Mouse (Mus musculus): Measurements from ENCODE around the gene Myo7a.

Gene Myo7a

DNA sequence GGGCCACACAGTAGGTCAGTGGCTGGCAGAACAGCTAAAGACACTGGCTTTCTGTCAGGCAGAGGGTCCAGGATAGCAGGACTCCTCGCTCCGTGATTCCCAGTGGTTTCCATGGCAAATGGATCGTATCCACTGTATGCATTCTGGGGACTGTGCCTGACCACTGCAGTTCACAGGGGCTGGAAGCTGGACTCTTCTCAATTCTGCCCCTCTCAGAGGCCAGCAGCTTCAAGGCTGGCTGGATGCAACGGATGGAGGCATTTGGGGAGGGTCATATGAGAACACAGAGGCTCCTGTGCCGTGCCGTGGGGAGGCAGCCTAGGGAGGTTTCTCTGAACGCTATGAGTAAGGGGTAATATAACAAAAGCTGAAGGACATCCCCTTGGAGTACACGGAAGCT, 22.9 kb upstream of the Myo7a start:
- DNase-seq, result no peak

DNA sequence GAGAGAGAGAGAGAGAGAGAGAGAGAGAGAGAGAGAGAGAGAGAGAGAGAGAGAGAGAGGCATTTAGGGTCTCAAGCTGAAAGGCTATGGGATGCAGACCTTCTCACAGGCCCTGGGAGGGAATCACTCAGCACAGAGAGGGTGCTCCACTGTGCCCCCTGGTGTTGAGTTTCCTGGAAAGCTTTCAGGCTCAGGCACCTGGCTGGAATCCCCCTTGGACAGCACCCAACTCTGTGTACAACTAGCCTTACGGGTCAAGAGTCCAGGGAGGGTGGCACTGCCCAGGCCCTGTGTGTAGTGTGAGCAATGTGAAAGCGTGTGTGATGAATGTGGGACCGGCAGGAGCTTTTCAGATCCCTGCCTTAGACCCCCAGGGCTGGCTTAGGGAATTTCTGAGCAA, 21.9 kb upstream of the Myo7a start:
- DNase-seq, result peak; percentile 82 to 88

DNA sequence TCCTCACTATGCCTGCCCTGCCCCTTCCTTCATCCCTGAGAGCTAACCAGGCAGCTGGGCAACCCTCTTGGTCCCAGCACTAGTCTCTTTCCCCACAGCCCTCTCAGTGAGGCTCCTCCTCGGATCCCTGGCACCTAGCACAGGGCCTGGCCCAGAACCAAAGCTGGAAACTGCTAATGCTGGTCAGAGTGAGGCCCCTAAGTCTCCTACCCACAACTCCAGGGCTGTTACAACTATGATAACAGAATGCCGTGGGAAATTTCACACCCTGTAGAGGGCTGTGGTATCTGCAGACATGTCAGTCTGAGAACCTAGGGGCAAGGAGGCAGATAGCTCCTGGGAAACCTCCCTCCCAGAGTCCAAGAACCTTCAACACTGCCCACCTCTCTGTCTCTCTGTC, 21.3 kb upstream of the Myo7a start:
- no peak for DNase-seq

DNA sequence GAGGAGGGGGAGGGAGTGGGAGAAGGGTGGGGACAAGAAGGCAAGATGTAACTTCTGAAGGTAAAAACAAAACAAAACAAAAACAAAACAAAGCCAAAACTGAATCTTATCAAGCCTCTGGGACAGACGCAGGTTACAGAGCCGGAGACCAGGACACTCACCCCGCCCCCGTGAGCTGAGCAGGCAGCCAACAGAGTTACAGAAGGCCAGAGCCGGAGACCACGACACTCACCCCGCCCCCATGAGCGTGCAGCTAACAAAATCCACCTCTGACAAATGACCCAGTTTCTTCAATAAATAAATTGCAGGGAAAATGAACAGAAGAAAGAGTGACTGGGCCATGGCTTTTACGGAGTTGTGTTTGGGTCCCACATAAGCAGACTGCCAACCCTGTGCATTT, 19.9 kb upstream of the Myo7a start:
- DNase-seq, result no peak

DNA sequence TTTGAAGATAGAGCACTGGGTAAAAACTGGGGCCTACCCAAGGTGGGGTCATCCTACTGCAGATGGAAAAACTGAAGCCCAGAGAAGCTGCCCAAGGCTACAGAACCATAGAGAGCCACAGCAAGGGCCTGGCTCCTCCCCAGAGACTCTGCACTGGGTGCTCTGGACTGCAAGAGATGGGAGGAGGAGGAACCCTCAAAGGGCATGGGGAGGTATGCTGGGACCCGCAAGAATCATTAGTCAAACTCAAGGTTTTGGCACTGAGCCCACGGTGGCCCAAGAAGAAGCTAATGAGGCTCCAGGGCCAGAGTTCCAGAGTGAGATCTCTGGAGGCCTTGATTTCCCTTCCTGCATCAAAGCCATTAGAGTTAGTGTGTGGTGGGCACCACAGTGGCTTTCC, 18.7 kb upstream of the Myo7a start:
- DNase-seq, result no peak

DNA sequence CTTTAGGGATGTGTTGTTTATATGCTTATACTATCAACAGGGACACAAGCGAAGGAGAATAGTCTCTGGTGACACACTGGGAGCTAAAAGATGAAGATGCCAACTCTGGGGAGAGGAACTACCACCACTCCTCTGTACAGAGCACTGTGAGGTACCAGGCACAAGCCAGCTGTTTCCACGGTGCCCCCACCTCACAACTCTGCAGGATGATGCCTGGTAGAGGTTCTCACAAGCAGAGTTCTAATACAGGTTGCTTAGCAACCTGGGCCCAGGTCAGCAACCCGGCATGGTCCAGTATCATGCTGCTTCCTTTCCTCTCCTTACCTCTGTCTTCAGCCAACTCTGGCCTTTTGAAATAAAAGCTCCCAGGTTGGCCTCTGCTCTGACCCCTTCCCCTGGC, 18.3 kb upstream of the Myo7a start:
- no peak for DNase-seq

DNA sequence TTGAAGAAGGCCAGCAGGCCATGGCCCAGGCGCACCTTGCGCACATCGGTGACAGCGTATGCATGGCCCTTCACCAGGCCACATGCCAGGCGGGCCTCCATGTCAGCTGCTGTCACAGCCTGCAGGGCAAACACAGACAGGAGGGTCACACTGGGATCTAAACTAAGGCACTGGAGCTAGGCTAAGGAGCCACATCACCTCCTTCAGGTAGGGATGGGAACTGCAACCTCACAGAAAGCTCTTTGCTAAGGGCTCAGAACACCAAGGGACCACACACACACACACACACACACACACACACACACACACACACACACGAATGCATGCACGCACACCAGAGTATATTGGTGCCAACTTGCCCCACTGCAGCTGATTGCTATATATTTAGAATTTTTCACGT, 12.4 kb upstream of the Myo7a start:
- no peak for DNase-seq

DNA sequence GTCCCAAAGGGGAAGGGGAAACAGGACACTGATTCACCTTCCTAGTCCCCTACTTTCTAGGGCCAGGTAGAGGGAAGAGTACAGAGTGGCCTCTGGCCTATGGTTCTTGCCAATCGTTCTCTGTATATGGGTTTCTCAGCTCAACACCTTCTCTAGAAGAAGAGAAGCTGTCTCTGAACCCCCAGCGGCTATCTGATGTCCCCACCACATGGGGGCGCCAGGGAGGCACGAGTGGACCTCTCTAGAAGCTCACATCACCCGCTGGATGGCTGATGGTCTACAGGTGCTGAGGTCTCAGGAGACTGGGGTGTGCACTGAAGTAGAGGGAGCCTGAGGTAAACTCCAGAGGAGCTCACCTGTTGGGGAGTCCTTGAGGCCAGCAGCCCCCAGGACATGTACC, 6.1 kb upstream of the Myo7a start:
- DNase-seq, result peak; percentile 77 to 80

DNA sequence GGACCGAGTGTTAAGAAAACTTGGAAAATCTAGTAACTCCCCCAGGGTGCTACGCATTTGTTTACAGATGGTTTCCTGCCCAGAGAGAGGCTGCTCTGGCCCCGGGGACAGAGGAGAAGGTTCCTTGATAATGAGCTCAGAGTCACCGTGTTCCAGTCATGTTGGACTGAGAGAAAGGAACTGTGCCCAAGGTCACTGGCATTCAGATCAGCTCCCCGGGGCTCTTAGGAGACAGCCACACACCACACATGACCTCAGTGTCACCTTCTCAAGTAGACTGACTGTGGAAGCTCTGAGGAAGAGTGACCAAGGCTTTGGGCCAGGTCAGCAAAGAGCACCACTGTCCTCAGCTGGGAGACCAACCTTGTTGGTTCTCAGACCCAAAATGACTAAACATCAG, 5.4 kb upstream of the Myo7a start:
- DNase-seq, result no peak

DNA sequence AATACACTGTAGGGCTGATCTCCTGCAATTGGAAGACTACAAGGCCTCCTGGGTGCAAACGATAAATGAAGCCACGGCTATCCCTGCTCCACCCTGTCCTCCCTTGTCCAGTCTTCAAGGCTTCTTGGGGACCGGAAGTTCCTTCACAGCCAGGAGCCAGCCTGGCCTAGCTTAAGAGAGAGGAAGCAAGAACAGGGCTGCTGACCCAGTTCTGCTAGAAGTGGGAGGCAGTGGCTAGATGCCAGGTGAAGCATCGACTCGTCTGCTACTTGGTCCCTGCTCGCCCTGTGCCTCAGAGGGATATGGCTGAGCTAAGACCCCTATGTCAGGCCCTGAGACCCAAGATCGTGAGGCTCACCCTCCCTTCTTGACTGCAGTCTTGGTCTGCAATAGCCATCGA, 2.3 kb upstream of the Myo7a start:
- no peak for DNase-seq

DNA sequence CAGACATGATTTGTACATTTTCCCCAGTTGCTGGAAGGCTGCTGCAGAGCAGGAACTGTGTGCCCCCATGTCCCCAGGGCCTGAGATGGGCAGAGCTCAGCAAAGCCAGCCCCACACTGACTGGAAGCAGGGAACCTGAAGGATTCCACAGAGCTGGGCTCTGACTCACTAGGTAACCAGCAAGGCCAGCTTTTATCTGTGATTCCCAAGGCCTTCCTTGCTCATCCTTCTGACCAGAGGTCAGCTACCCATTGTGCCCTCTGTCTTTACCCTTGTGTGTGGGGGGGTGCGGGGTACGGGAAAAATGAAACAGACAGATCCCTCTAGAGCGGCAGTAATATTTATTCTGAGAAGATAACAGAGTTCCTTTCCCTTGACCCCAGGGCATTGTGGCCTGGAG, 1.9 kb upstream of the Myo7a start:
- no peak for DNase-seq

DNA sequence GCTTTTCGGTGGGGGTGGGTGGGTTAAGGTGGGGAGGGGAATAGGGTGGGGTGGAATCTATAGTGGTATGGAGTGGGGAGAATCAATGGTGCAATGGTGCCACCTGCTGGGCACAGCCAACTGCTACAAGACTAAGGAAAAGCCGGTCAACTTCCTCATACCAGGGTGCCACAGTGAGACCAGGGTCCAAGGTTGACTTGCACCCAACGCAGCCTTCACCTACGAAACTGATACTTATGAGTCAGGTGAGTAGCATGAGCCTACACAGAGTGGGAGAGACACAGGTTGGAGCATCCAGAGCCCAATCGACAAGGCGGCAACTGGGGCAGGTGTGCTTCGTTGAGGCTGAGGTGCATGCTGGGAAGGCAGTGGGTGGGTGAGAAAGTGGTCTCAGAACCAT, 1.0 kb upstream of the Myo7a start:
- peak; percentile 86 to 87 for DNase-seq

DNA sequence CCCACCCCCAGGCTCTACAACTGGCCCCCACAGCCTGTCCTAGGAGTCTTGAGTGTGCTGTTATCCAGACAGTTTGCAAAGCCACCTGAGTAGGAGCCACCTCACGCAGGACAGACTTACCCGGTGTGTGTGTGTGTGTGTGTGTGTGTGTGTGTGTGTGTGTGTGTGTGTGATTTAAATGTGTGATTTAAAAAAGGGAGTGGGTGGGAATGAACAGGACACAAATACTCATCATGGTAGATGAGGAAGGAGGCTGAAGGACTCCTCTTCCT, 573 bp upstream of the Myo7a start:
- no peak for DNase-seq

DNA sequence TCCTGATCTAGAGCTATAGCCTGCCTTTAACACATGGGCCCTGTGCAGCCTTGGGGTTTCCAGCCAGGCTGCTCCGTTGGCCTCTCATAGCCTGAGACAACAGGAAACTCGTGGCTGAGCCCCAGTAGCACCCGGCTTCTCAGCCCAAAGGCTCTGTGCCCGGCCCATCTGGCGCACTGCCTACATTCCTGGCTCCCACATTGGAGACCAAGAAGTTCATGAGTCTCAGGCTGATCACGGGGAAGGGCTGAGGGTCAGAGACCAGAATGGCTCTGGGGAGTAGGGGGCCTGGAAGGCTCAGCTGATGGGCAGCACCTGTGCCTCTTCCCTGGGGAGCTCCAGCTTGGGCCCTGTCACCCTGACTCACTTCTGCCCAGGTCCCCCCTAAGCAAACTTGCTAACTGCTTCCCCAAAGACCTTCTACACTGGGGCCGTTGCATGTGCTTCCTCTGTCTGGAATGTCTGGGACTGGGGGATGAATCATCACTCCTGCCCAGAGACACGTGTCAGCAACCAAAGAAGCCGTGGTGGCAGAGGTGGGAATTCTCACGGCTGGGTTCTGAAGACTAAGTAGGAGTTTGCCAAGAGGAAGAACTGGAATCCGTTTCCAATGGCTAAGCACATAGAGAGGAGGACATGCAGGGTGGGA, 2.2 kb downstream of the Myo7a start:
- DNase-seq, result peak; percentile 81 to 89

DNA sequence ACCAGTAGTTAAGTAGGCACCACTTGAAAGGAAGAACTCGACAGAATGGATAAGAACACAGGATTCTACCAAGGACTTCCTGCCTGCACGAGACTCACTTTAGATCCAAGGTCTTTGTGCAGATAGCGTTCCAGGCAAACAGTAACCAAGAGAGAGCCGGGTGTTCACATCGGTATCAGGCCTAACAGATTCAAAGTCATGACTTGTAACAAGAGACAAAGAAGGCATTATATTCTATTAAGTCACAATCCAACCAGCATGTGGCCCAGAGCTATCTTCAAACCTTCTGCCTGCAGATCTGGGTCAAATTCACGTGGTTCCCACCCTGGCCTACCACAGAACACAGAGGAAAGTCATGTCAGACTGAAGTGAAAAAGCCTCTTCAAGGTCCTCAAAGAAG, 4.7 kb downstream of the Myo7a start:
- DNase-seq, result no peak

DNA sequence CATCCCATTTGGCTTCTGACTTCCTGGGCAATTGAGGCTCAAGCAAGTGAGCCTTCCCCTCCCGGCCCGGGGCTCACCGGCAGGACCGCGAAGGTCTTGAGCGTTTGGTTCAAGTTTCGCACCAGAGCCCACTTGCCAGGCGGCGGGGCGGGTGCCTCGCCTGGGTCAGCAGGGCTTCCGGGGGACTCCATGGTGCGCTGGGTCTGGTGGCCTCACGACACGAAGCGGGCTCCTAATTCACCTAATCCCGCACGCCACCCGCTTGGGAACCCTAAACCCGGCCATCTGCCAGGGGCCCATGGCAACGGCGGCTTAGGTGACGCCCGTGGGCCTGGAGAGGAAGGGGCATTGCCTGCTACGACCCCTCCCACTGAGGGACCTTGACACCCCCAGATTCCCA, 8.1 kb downstream of the Myo7a start:
- no peak for DNase-seq

DNA sequence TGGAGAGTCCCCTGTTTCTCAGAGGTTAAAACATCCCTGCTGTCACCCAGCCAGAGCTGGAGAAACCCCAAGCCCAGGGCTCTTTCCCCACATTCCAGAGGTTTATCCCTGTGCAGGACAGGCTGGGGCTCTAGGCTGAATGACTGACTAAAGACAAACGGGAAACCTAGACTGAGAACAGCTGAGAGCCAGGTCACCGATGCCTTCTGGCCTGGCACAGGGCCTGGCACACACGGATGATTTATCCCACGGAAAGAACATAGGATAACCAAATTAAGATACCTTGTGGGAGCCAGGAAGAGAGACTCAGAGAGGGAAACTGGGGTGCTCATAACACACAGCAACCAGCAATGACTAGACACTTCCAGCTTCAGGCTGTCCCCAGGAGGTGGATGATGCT, 9.6 kb downstream of the Myo7a start:
- DNase-seq, result no peak

DNA sequence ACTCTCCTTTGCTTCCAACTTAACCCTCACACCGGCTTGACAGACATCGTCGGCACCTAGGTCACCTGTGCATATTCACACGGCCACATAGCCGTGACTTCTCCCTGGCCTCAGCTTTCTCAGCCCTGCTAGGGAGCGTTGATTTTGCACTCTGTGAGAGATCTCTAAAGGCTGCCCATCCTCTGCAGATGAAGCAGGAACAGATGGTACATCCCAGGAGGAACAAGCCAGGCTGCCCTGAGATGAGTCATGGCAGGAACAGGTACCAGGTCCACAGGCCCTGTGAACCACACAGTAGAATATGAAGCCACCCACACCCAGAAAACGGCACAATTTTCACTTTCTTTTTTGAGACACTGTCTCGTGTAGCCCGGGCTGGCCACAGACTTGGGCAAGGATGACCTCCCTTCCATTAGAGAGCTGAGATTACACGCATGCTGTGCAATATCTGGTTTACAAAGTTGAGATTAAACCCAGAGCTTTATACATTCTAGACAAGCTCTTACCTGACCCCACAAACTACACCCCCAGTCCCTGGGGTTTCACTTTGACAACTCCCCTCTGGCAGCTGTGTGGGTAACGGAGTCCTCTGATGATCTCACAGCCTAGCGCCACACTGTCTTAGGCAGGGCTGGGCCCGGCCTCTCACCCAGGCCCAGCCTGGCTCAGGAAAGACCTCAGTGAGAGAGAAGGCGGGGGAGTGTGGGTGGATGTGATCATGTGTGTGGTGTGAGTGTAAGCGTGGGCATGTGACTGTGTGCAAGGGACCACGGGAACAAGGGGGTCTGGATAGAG, 10.5 kb downstream of the Myo7a start:
- DNase-seq, result peak; percentile 32 to 45

DNA sequence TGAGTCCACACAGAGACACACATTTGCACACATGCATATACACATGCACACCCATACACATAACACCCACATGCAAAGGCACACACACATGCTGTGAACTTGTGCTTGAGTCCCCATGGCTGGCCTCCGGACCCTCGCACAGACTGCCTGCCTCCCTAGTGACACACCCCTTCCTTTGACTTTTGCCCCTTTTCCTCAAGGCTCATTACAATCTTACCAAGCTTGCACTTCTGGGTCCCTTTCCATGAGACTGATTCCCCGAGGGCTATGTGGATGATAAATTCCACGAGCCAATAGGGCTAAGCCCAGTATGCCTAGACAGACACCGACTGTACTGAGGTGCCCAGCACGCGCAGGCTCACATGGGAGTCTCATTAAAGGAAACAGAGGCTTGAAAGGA, 13.1 kb downstream of the Myo7a start:
- DNase-seq, result no peak

DNA sequence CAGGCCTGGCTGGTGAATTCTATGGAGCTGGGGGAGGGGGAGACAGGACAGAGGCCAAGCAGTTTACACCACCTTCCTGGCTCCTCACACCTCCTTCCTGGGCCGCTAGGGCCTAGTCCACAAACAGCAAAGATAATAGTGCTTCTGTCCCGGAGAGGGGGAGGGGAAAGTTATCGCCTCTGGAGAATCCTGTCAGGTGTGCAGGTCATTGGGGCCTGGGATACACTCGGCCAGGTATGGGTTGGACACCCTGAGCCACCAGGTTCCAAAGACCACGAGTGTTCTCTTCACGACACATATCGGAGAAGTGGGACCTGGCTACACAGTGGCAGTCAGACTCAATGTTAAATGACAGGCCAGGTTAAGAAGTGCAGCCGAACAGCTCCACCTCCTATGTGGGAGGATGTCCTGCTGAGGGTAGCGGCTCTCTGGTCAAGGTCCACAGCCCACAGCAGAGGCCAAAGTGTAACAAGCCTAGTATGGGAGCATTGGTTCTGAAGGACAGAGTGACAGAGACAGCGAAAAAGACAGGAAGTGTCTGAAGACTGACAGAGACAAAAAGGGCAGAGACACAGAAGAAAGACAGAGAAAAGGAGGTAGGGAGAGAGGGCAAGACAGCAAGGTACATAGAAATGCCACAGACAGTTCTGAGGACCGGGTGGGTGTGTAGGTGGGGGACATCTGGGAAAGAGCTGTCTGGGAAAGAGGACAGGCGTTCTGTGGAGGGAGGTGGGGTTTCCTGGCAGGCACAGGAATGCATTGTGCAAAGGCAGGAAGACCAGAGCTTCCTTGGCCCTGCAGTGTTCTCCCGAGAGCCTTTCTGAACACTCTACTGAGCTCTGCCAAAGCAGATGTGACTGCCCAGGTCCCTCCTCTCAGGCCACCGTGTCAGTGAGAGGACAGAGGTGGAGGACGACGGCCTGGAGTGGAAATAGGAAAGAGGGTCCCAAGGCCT, 14.6 kb downstream of the Myo7a start:
- DNase-seq, result peak; percentile 59 to 79

DNA sequence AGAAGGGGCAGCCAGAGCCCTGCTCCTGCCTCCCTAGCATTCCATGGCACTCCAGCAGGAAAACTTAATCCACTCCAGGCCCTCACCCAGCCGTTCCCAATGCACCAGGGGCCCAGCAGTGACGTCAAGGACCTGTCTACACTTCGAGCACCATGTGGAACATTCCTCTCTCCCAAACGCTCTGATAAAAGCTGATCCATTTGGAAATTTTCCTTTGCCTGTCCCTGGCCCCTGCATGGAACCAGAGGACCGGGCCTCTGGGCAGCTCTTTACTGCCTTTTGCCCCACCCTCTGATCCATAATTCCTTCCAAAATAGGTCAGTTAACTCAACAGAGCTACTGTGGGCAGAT, 15.4 kb downstream of the Myo7a start:
- no peak for DNase-seq

DNA sequence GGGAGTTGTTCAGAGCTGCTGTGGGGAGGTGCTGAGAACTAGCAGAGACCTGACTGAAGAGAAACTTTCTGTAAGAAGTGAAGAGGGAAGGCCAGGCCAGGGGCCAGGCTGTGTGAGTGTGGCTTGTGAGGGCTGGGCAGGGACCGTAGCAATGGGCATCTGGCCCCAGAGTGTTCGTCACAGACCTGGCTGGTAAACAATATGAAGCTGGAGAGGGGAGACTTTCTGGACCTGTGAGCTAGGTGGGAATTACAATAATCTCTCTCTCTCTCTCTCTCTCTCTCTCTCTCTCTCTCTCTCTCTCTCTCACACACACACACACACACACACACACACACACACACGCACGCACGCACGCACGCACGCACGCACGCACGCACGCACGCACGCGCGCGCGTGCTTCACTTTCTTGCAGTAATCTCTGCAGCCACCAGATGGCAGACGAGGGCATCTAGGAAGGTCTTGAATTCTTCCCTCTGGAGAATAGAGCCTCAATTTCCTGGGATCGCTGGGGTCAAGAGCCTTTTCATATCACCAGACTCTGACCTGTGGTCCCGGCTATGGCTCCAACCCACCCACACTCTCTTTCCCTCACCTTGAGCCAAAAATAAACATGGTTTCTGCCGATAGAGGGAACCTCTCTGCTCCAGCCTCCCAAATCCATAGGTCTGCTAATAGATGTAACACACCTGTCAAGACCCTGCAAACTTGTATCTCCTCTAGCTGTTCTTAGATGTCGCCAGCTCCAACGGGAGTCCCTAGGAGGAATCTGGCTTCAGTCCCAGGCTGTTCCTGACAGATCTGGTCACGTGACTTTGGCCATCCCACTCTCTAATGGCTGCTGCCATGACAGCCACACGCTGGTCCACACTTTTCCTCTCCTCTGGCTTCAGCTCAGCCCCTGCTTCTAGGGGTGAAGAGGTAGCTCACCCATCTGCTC, 16.1 kb downstream of the Myo7a start:
- DNase-seq, result peak; percentile 92 to 93

DNA sequence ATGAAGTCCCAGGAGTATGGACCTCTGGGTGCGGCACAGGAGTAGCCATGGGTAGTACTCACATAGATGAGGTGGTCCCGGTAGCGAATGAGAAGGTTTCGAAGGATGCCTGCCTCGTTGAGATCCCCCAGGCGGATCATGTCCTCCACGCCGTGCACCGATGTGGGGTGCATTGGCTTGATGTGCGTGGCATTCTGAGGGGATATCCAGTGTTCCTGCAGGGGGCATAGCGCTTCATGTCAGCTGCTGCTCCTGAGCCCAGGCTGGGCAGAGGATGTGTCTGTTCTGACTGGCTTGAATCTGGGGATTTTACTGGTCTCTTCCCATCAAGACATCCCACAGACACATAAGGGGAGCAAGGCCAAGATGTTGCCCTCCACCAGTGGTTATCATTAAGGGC, 16.8 kb downstream of the Myo7a start:
- no peak for DNase-seq
